Mouse (Mus musculus) brain, embryonic 14.5 days (tissue): ENCODE data around the gene Mast2.

Source experiments
- CTCF ChIP-seq: fragments of 200-500 bp; IDR thresholded peaks from 2 replicates; pipeline ENCODE4 v1.5.1; 2012; ENCODE audit warnings: inconsistent platforms, mild to moderate bottlenecking, moderate library complexity, borderline replicate concordance; ENCODE audit not compliant: insufficient read depth, insufficient read length; ENCODE audit errors: extremely low read depth
- POLR2A ChIP-seq: fragments of 200-500 bp; IDR thresholded peaks from 2 replicates; pipeline ENCODE4 v1.6.1; 2012; ENCODE audit warnings: mild to moderate bottlenecking, inconsistent platforms, borderline replicate concordance; ENCODE audit not compliant: poor library complexity, insufficient read depth, insufficient read length, severe bottlenecking; ENCODE audit errors: extremely low read depth

DNA sequence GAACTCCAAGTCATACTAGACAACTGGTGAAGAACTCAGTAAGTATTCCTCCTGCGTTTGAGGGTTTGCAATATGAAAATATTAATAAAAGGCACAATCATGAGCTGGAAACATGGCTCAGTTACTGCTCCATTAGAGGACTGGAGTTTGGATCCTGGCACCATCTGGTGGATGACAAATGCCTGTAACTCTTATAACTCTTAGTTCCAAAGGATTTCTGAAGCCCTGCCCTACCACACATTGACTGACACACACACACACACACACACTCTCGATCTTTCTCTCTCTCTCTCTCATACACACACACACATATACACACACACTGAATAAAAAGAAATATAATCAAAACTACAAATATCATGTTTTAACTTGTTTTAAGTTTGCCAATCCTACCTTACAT lies 60.1 kb downstream of the Mast2 start:
- TF ChIP-seq POLR2A (no peak), CTCF (peak; percentile 28; the same call in 1 of the 2 replicates)
